Mouse (Mus musculus): ENCODE results near the gene Dock9.

- TF ChIP-seq FOSL1 (IDR thresholded peaks at IDR 0.05; ENCODE audit: insufficient read depth, low read length, poor library complexity, severe bottlenecking) (no peak), CTCF (IDR thresholded peaks at IDR 0.05; ENCODE audit: control insufficient read depth, insufficient read depth, insufficient read length) (no peak), CEBPB (IDR thresholded peaks at IDR 0.05; ENCODE audit: low read depth) (no peak), MAX (IDR thresholded peaks at IDR 0.05) (no peak), MYOG (IDR thresholded peaks at IDR 0.05; ENCODE audit: control insufficient read depth, extremely low read depth, insufficient read length) (no peak)
These were observed 133.7 kb downstream of the Dock9 start for GRCm38 (mm10) chr14:121663913-121664312.

Data from C2C12 (cell line).